ENCODE assay signal across 10 mouse cellular contexts in the genomic region with DNA sequence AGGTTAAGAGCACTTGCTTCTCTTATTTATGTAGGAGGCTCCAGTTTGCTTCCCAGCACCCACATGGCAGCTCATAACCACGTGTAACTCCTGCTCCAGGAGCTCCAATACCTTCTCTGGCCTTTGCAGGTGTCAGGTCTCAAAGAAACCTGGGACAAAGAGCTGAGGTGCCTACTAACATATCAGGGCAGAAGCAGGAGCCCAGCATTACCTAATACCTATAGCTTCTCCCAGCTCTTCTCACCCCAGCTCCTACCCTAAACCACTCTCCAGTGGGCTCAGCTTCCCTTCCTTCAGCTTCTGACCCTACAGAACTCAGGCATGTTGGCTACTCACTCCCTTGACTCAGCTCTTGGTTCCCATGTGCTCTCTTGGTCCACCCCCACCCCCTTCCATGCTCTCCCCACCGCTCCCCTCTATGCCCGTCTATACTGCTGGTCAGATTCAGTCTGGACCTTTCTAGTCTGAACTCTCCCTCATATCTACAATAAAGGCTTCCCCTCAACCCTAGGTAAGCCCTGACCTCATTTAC. TPM values are rescaled to one million over a fixed set of nuclear protein-coding genes. Genes with fewer than 3 reads are reported as not detected.
DNase-seq lines count a peak whose midpoint lies in the region; ATAC-seq lines count a peak whose summit lies in the region.
"Had no signal": no experiment of that assay in that cellular context is flagged by ENCODE, and none has a peak within 500 bp of the region (broad histone marks: within the 10 kb centered on the region; RNA-seq: fewer than 3 reads in every experiment).

No protein-coding gene starts in this region.

- H3K27me3 ChIP-seq in kidney, embryonic 15.5 days = no peaks in the 10 kb centered on the region
- H3K27me3 ChIP-seq in embryonic facial prominence, embryonic 13.5 days = no peaks in the 10 kb centered on the region
- no peaks in the 10 kb centered on the region for H3K27me3 ChIP-seq in intestine, embryonic 15.5 days (replicated peaks)
- H3K27me3 ChIP-seq in midbrain, embryonic 16.5 days (ENCODE audit: control insufficient read depth, insufficient read depth, low read depth, low read length) = no peaks in the 10 kb centered on the region

- H3K4me1 ChIP-seq in kidney, embryonic 15.5 days = peaks cover 29% of the 10 kb centered on the region
- peaks cover 27% of the 10 kb centered on the region for H3K4me1 ChIP-seq in embryonic facial prominence, embryonic 13.5 days
- peaks cover 14% of the 10 kb centered on the region for H3K4me1 ChIP-seq in intestine, embryonic 15.5 days (replicated peaks)
- peaks cover 32% of the 10 kb centered on the region for H3K4me1 ChIP-seq in midbrain, embryonic 16.5 days (ENCODE audit: control insufficient read depth, insufficient read depth, low read length)

- H3K4me3 ChIP-seq in kidney, embryonic 15.5 days (replicated peaks) = peak overlapping the region; percentile 74; the same call in 1 of the 2 replicates
- H3K4me3 ChIP-seq in embryonic facial prominence, embryonic 13.5 days = peak overlapping the region; percentile 53; the same call in 1 of the 2 replicates
- H3K4me3 ChIP-seq in intestine, embryonic 15.5 days (replicated peaks) = no peak overlapping the region
- peak overlapping the region; percentile 68 for H3K4me3 ChIP-seq in midbrain, embryonic 16.5 days (ENCODE audit: low read depth, low read length)

- DNase-seq in kidney, adult 18-20 months = no peak
- DNase-seq in urinary bladder, adult 2 months (ENCODE audit: low spot score) = no peak
- DNase-seq in left cerebral cortex, postnatal 14 days (ENCODE audit: low spot score in 2 of 2) = no peak
- no peak for DNase-seq in adrenal gland, adult (ENCODE audit: inconsistent age in 2 of 2, low spot score in 1 of 2)
- DNase-seq: gastrocnemius, postnatal 25 days; lung, postnatal 36 days had no signal

- WGBS in kidney, embryonic 15.5 days = 83% methylated on average over 3 of the region's 3 CpGs
- 75% methylated on average over 3 of the region's 3 CpGs for WGBS in embryonic facial prominence, embryonic 13.5 days
- 81% methylated on average over 3 of the region's 3 CpGs for WGBS in intestine, embryonic 15.5 days
- WGBS in midbrain, embryonic 16.5 days = 81% methylated on average over 3 of the region's 3 CpGs

- no peak for ATAC-seq in kidney, embryonic 15.5 days (replicated peaks; ENCODE audit: low FRiP score)
- no peak for ATAC-seq in embryonic facial prominence, embryonic 13.5 days (ENCODE audit: insufficient number of reproducible peaks, insufficient read depth, low FRiP score, low TSS enrichment, low read depth)
- ATAC-seq in intestine, embryonic 15.5 days = no peak
- ATAC-seq in midbrain, embryonic 16.5 days = no peak

- peak overlapping the region; percentile 66 for H3K4me2 ChIP-seq in kidney, embryonic 15.5 days
- peak overlapping the region; percentile 63 for H3K4me2 ChIP-seq in embryonic facial prominence, embryonic 13.5 days
- H3K4me2 ChIP-seq in intestine, embryonic 15.5 days (replicated peaks) = peak overlapping the region; percentile 60
- H3K4me2 ChIP-seq in midbrain, embryonic 16.5 days (ENCODE audit: low read length) = peak overlapping the region; percentile 65

- H3K36me3 ChIP-seq in kidney, embryonic 15.5 days = peaks cover 29% of the 10 kb centered on the region
- H3K36me3 ChIP-seq in embryonic facial prominence, embryonic 13.5 days = peaks cover 27% of the 10 kb centered on the region
- H3K36me3 ChIP-seq in intestine, embryonic 15.5 days = peaks cover 2% of the 10 kb centered on the region; the same call in 1 of the 2 replicates
- H3K36me3 ChIP-seq in midbrain, embryonic 16.5 days (ENCODE audit: control insufficient read depth, insufficient read depth, low read length) = peaks cover 9% of the 10 kb centered on the region; the same call in 1 of the 2 replicates

- H3K9ac ChIP-seq in kidney, embryonic 15.5 days = no peak overlapping the region
- H3K9ac ChIP-seq in embryonic facial prominence, embryonic 13.5 days = no peak overlapping the region
- H3K9ac ChIP-seq in intestine, embryonic 15.5 days = no peak overlapping the region
- 0 out of 2 replicates have a peak overlapping the region, but pooled peaks have one; percentile 17 for H3K9ac ChIP-seq in midbrain, embryonic 16.5 days (ENCODE audit: low read depth, low read length)

- intact Hi-C loops in left cerebral cortex, postnatal 14 days (cut with DNase I) = no loop called here

- H3K27ac ChIP-seq in kidney, embryonic 15.5 days = no peak overlapping the region
- no peak overlapping the region for H3K27ac ChIP-seq in embryonic facial prominence, embryonic 13.5 days
- H3K27ac ChIP-seq in intestine, embryonic 15.5 days = no peak overlapping the region
- no peak overlapping the region for H3K27ac ChIP-seq in midbrain, embryonic 16.5 days (ENCODE audit: low read length)

- H3K9me3 ChIP-seq in kidney, embryonic 15.5 days (replicated peaks) = no peaks in the 10 kb centered on the region
- H3K9me3 ChIP-seq in embryonic facial prominence, embryonic 13.5 days = no peaks in the 10 kb centered on the region
- H3K9me3 ChIP-seq in intestine, embryonic 15.5 days = no peaks in the 10 kb centered on the region
- H3K9me3 ChIP-seq in midbrain, embryonic 16.5 days (replicated peaks; ENCODE audit: control insufficient read depth, low read length, poor library complexity, severe bottlenecking) = no peaks in the 10 kb centered on the region

RNA-seq across cellular contexts. Expression of a gene that starts 1.5 kb away (rescaled TPM):
- polyA plus RNA-seq in kidney, embryonic 15.5 days (2015; fragmentation: Nextera tagmentation; extraction: Ambion mirVana) = 15.9 and 16.5 TPM in 2 replicates
- 13.0 and 15.5 TPM in 2 replicates for polyA plus RNA-seq in embryonic facial prominence, embryonic 13.5 days (2015; fragmentation: Nextera tagmentation; extraction: Ambion mirVana)
- 19.3 and 19.5 TPM in 2 replicates for polyA plus RNA-seq in intestine, embryonic 15.5 days (2015; fragmentation: Nextera tagmentation; extraction: Ambion mirVana)
- 8.6 and 9.7 TPM in 2 replicates for polyA plus RNA-seq in midbrain, embryonic 16.5 days (2015; fragmentation: Nextera tagmentation; extraction: Ambion mirVana)
- 12.3 and 12.9 TPM in 2 replicates for polyA plus RNA-seq in urinary bladder, adult 2 months (2012; rRNA removed)
- 1 to 10 TPM; 7.1 to 8.7 TPM for total RNA-seq in left cerebral cortex, postnatal 14 days (2021)

RNA-seq across cellular contexts. Expression of a gene that starts 1.9 kb away (rescaled TPM):
- polyA plus RNA-seq in kidney, embryonic 15.5 days (2015; fragmentation: Nextera tagmentation; extraction: Ambion mirVana) = 15.3 and 16.2 TPM in 2 replicates
- 16.8 and 18.8 TPM in 2 replicates for polyA plus RNA-seq in embryonic facial prominence, embryonic 13.5 days (2015; fragmentation: Nextera tagmentation; extraction: Ambion mirVana)
- polyA plus RNA-seq in intestine, embryonic 15.5 days (2015; fragmentation: Nextera tagmentation; extraction: Ambion mirVana) = 10.9 and 11.3 TPM in 2 replicates
- 21.6 and 26.8 TPM in 2 replicates for polyA plus RNA-seq in midbrain, embryonic 16.5 days (2015; fragmentation: Nextera tagmentation; extraction: Ambion mirVana)
- 8.9 and 9.0 TPM in 2 replicates for polyA plus RNA-seq in urinary bladder, adult 2 months (2012; rRNA removed)
- 10 to 100 TPM in 1 of 2 experiments, 1 to 10 TPM in 1; 10.0 to 13.5 TPM for total RNA-seq in left cerebral cortex, postnatal 14 days (2021)
